Mouse (Mus musculus) heart, postnatal 0 days (tissue): ENCODE measurements around the gene Shpk. TPM values are rescaled to one million over a fixed set of nuclear protein-coding genes. Genes with fewer than 3 reads are reported as not detected.

ENCODE experiments used
- ATAC-seq: fragments of 200-750 bp; cut with Nextera tagmentation; 2 replicates; pipeline ENCODE4 v1.8.0; 2017; ENCODE audit warnings: low read depth, moderate number of reproducible peaks, moderate library complexity; ENCODE audit not compliant: insufficient read depth
- DNase-seq: peaks from one replicate; pipeline ENCODE4 v3.0.0-alpha.2; 2016; ENCODE audit warnings: low spot score
- H3K27ac ChIP-seq: fragments of 300-500 bp; sonication (generic); 2 replicates; pipeline ENCODE4 v1.5.1; 2014; ENCODE audit warnings: low read depth, mild to moderate bottlenecking
- H3K27me3 ChIP-seq: fragments of 300-500 bp; sonication (generic); 2 replicates; pipeline ENCODE4 v1.6.1; 2014; ENCODE audit warnings: low read length, mixed read lengths; ENCODE audit not compliant: control insufficient read depth, insufficient read depth
- H3K36me3 ChIP-seq: fragments of 300-500 bp; sonication (generic); replicated peaks from 2 replicates; pipeline ENCODE4 v1.6.1; 2014; ENCODE audit warnings: low read length, mixed read lengths; ENCODE audit not compliant: control insufficient read depth, insufficient read depth
- H3K4me1 ChIP-seq: fragments of 300-500 bp; sonication (generic); 2 replicates; pipeline ENCODE4 v1.6.1; 2014; ENCODE audit warnings: antibody characterized with exemption; ENCODE audit not compliant: control insufficient read depth, insufficient read depth
- H3K4me2 ChIP-seq: fragments of 300-500 bp; sonication (generic); 2 replicates; pipeline ENCODE4 v1.6.1; 2014; ENCODE audit warnings: low read depth, mild to moderate bottlenecking, low read length, moderate library complexity
- H3K4me3 ChIP-seq: fragments of 300-500 bp; sonication (generic); 2 replicates; pipeline ENCODE4 v1.5.1; 2014; ENCODE audit warnings: low read depth, low read length
- H3K9ac ChIP-seq: fragments of 300-500 bp; sonication (generic); replicated peaks from 2 replicates; pipeline ENCODE4 v1.6.1; 2014; ENCODE audit warnings: low read depth, low read length, mixed read lengths
- H3K9me3 ChIP-seq: fragments of 300-500 bp; sonication (generic); replicated peaks from 2 replicates; pipeline ENCODE4 v1.6.1; 2016; ENCODE audit warnings: low read length; ENCODE audit not compliant: control insufficient read depth
- CTCF ChIP-seq: IDR thresholded peaks from 2 replicates; pipeline ENCODE4 v1.5.1; 2016; ENCODE audit warnings: antibody characterized with exemption, control low read depth, low read depth
- EP300 ChIP-seq: IDR thresholded peaks from 2 replicates; pipeline ENCODE4 v1.6.1; 2016; ENCODE audit warnings: antibody characterized with exemption, low read depth
- WGBS: fragments of 180-500 bp; shearing (Covaris S2); extraction: QIAGEN DNeasy Blood & Tissue Kit; methylation state at CpG from one replicate; pipeline ENCODE4 v1.1.7; 2014; 5-methylcytosine and 5-hydroxymethylcytosine counted together
- polyA plus RNA-seq: library from polyadenylated mRNA; unstranded; fragments of >200 nt; fragmentation: Nextera tagmentation; extraction: Ambion mirVana; gene quantifications from 2 replicates; pipeline ENCODE4 v1.2.1, GENCODE M21; 2015
- total RNA-seq: library from RNA; depleted of rRNA; stranded (reverse); fragments of >200 nt; gene quantifications from 2 replicates; pipeline ENCODE4 v1.2.3, GENCODE M21; 2014; ENCODE audit warnings: low replicate concordance; rRNA removed

The Shpk gene
- total and polyA plus RNA-seq, 2 experiments from 2014 or later, result 0.08 to 0.77 TPM

GRCm38 (mm10) chr11:73242777-73243176, 43.5 kb downstream of the Shpk start:
- DNase-seq (no peak), ATAC-seq (no peak)
- no peak overlapping the region for H3K9ac ChIP-seq
- no peaks in the 10 kb centered on the region for H3K36me3 ChIP-seq
- H3K4me1 ChIP-seq, result no peaks in the 10 kb centered on the region
- H3K4me2 ChIP-seq, result no peak overlapping the region
- no peak overlapping the region for H3K27ac ChIP-seq
- no peak for TF ChIP-seq CTCF
- no peak for TF ChIP-seq EP300
- WGBS, result 78% methylated on average over 4 of the region's 4 CpGs
- H3K9me3 ChIP-seq, result no peaks in the 10 kb centered on the region
- no peak overlapping the region for H3K4me3 ChIP-seq
- no peaks in the 10 kb centered on the region for H3K27me3 ChIP-seq

- ATAC-seq, result no peak
- no peaks in the 10 kb centered on the region for H3K27me3 ChIP-seq
- no peaks in the 10 kb centered on the region for H3K36me3 ChIP-seq
- H3K9me3 ChIP-seq, result no peaks in the 10 kb centered on the region
- no peak overlapping the region for H3K4me2 ChIP-seq
- no peak overlapping the region for H3K4me3 ChIP-seq
- no peaks in the 10 kb centered on the region for H3K4me1 ChIP-seq
- TF ChIP-seq CTCF (no peak), EP300 (no peak)
- 68% methylated on average over 4 of the region's 4 CpGs for WGBS
- H3K9ac ChIP-seq, result no peak overlapping the region
- no peak overlapping the region for H3K27ac ChIP-seq
- DNase-seq, result no peak
Measured at GRCm38 (mm10) chr11:73257362-73257945, 58.2 kb downstream of the Shpk start.

- ATAC-seq (no peak), DNase-seq (no peak)
- no peak overlapping the region for H3K4me3 ChIP-seq
- no peaks in the 10 kb centered on the region for H3K27me3 ChIP-seq
- no peaks in the 10 kb centered on the region for H3K4me1 ChIP-seq
- TF ChIP-seq EP300, result no peak
- no peak overlapping the region for H3K4me2 ChIP-seq
- H3K36me3 ChIP-seq, result no peaks in the 10 kb centered on the region
- no peak overlapping the region for H3K9ac ChIP-seq
- H3K27ac ChIP-seq, result no peak overlapping the region
- H3K9me3 ChIP-seq, result no peaks in the 10 kb centered on the region
Measured at GRCm38 (mm10) chr11:73258664-73259063, 59.4 kb downstream of the Shpk start.

- no peaks in the 10 kb centered on the region for H3K27me3 ChIP-seq
- no peak overlapping the region for H3K9ac ChIP-seq
- no peak for ATAC-seq
- H3K4me3 ChIP-seq, result no peak overlapping the region
- no peaks in the 10 kb centered on the region for H3K9me3 ChIP-seq
- H3K36me3 ChIP-seq, result no peaks in the 10 kb centered on the region
- TF ChIP-seq CTCF (no peak), EP300 (no peak)
- H3K4me2 ChIP-seq, result no peak overlapping the region
- no peak for DNase-seq
- no peaks in the 10 kb centered on the region for H3K4me1 ChIP-seq
- WGBS, result 61% methylated on average over 3 of the region's 3 CpGs
- H3K27ac ChIP-seq, result no peak overlapping the region
Measured at GRCm38 (mm10) chr11:73260457-73260856, 61.2 kb downstream of the Shpk start.

- Histone ChIP-seq H3K4me2 (no peak overlapping the region), H3K9me3 (no peaks in the 10 kb centered on the region), H3K9ac (no peak overlapping the region), H3K4me3 (no peak overlapping the region), H3K36me3 (no peaks in the 10 kb centered on the region), H3K27ac (no peak overlapping the region), H3K27me3 (no peaks in the 10 kb centered on the region), H3K4me1 (no peaks in the 10 kb centered on the region)
- ATAC-seq (no peak), DNase-seq (no peak)
- TF ChIP-seq EP300 (no peak), CTCF (no peak)
- 54% methylated on average over 1 of the region's 1 CpGs for WGBS
Measured at GRCm38 (mm10) chr11:73261385-73261784, 62.1 kb downstream of the Shpk start.

GRCm38 (mm10) chr11:73267267-73267666, 68.0 kb downstream of the Shpk start, which contains the start of gene Trpv3:
TSS of gene Trpv3 (plus strand) at chr11:73267388.
- no peak within 1 kb of the TSS for H3K9ac ChIP-seq

More at GRCm38 (mm10) chr11:73267267-73267666, 68.0 kb downstream of the Shpk start, which contains the start of gene Trpv3:
- DNase-seq (no peak), ATAC-seq (no peak)
- no peaks in the 10 kb centered on the region for H3K4me1 ChIP-seq
- no peak for TF ChIP-seq EP300
- no peak for TF ChIP-seq CTCF
- no peak within 1 kb of the TSS for H3K4me2 ChIP-seq
- H3K36me3 ChIP-seq, result no peaks in the 10 kb centered on the region
- 68% methylated on average over 7 of the region's 7 CpGs for WGBS
- H3K27ac ChIP-seq, result no peak within 1 kb of the TSS
- H3K9me3 ChIP-seq, result no peaks in the 10 kb centered on the region
- no peak within 1 kb of the TSS for H3K4me3 ChIP-seq
- H3K27me3 ChIP-seq, result 0 out of 2 replicates have a peak, but pooled peaks cover 3% of the 10 kb centered on the region

Other genes with a start within 250 kb of the Shpk start
- gene Atp2a3, start 238.3 kb upstream of the Shpk start, total RNA-seq, result 3.8 and 9.7 TPM in 2 replicates
- gene Atp2a3, start 238.3 kb upstream of the Shpk start, polyA plus RNA-seq, result 2.6 and 3.1 TPM in 2 replicates
- 1.4 and 24.8 TPM in 2 replicates for gene P2rx1, start 200.4 kb upstream of the Shpk start, total RNA-seq
- 0.71 and 1.0 TPM in 2 replicates for gene P2rx1, start 200.4 kb upstream of the Shpk start, polyA plus RNA-seq
- gene Camkk1, start 180.5 kb upstream of the Shpk start, total RNA-seq, result 0.62 and 4.9 TPM in 2 replicates
- 0.68 and 1.1 TPM in 2 replicates for gene Camkk1, start 180.5 kb upstream of the Shpk start, polyA plus RNA-seq
- gene Ncbp3, start 151.7 kb upstream of the Shpk start, total RNA-seq, result 7.1 and 8.9 TPM in 2 replicates
- 6.6 and 7.0 TPM in 2 replicates for gene Ncbp3, start 151.7 kb upstream of the Shpk start, polyA plus RNA-seq
- 0.58 TPM in 1 of 2 replicates, not detected in the other for gene Itgae, start 108.9 kb upstream of the Shpk start, total RNA-seq
- gene Itgae, start 108.9 kb upstream of the Shpk start, polyA plus RNA-seq, result 0.04 and 0.12 TPM in 2 replicates
- gene Haspin, start 61.2 kb upstream of the Shpk start, total RNA-seq, result 2.4 and 6.0 TPM in 2 replicates
- 3.0 and 4.0 TPM in 2 replicates for gene Haspin, start 61.2 kb upstream of the Shpk start, polyA plus RNA-seq
- gene P2rx5, start 39.0 kb upstream of the Shpk start, total RNA-seq, result 2.0 and 4.3 TPM in 2 replicates
- gene P2rx5, start 39.0 kb upstream of the Shpk start, polyA plus RNA-seq, result 1.6 and 1.7 TPM in 2 replicates
- 122 and 178 TPM in 2 replicates for gene Emc6, start 22.4 kb upstream of the Shpk start, total RNA-seq
- gene Emc6, start 22.4 kb upstream of the Shpk start, polyA plus RNA-seq, result 123 and 132 TPM in 2 replicates
- gene Tax1bp3, start 22.4 kb upstream of the Shpk start, total RNA-seq, result 103 and 144 TPM in 2 replicates
- 217 and 224 TPM in 2 replicates for gene Tax1bp3, start 22.4 kb upstream of the Shpk start, polyA plus RNA-seq
- 17.0 and 17.3 TPM in 2 replicates for gene Ctns, start 418 bp upstream of the Shpk start, total RNA-seq
- 10.3 and 10.7 TPM in 2 replicates for gene Ctns, start 418 bp upstream of the Shpk start, polyA plus RNA-seq
- 3.1 TPM in 1 of 2 replicates, not detected in the other for gene Trpv1, start 34.8 kb downstream of the Shpk start, total RNA-seq
- gene Trpv1, start 34.8 kb downstream of the Shpk start, polyA plus RNA-seq, result 0.07 TPM in 1 of 2 replicates, not detected in the other
- 0.04 TPM in 1 of 2 replicates, not detected in the other for gene Trpv3, start 67.9 kb downstream of the Shpk start, total RNA-seq
- 0.07 and 0.08 TPM in 2 replicates for gene Trpv3, start 67.9 kb downstream of the Shpk start, polyA plus RNA-seq
- not detected in 2 replicates for gene Aspa, start 130.1 kb downstream of the Shpk start, total RNA-seq
- gene Aspa, start 130.1 kb downstream of the Shpk start, polyA plus RNA-seq, result 0.23 and 0.37 TPM in 2 replicates
- not detected in 2 replicates for gene Gm49340, start 130.3 kb downstream of the Shpk start, total RNA-seq
- not detected in 2 replicates for gene Gm49340, start 130.3 kb downstream of the Shpk start, polyA plus RNA-seq
- gene Spata22, start 130.3 kb downstream of the Shpk start, total RNA-seq, result not detected in 2 replicates
- not detected in 2 replicates for gene Spata22, start 130.3 kb downstream of the Shpk start, polyA plus RNA-seq
- gene Olfr20, start 151.3 kb downstream of the Shpk start, total RNA-seq, result not detected in 2 replicates
- not detected in 2 replicates for gene Olfr20, start 151.3 kb downstream of the Shpk start, polyA plus RNA-seq
- gene Olfr376, start 171.8 kb downstream of the Shpk start, total RNA-seq, result not detected in 2 replicates
- gene Olfr376, start 171.8 kb downstream of the Shpk start, polyA plus RNA-seq, result not detected in 2 replicates
- gene Olfr1, start 200.2 kb downstream of the Shpk start, total RNA-seq, result not detected in 2 replicates
- gene Olfr1, start 200.2 kb downstream of the Shpk start, polyA plus RNA-seq, result not detected in 2 replicates
- gene Olfr378, start 229.0 kb downstream of the Shpk start, total RNA-seq, result not detected in 2 replicates
- not detected in 2 replicates for gene Olfr378, start 229.0 kb downstream of the Shpk start, polyA plus RNA-seq